Mouse (Mus musculus) limb, embryonic 14.5 days (tissue): ENCODE measurements around the gene Pla1a. TPM values are rescaled to one million over a fixed set of nuclear protein-coding genes. Genes with fewer than 3 reads are reported as not detected.

ENCODE experiments used
- ATAC-seq: fragments of 200-750 bp; cut with Nextera tagmentation; 2 replicates; pipeline ENCODE4 v1.8.0; 2017; ENCODE audit warnings: low read depth, moderate number of reproducible peaks, moderate TSS enrichment; ENCODE audit not compliant: low FRiP score
- DNase-seq: peaks from one replicate; pipeline ENCODE4 v3.0.0-alpha.2; 2015; ENCODE audit warnings: low spot score
- H3K27ac ChIP-seq: fragments of 300-500 bp; sonication (generic); replicated peaks from 2 replicates; pipeline ENCODE4 v1.5.1; 2014; ENCODE audit warnings: low read depth, mild to moderate bottlenecking, low read length, moderate library complexity, mixed read lengths
- H3K27me3 ChIP-seq: fragments of 300-500 bp; sonication (generic); 2 replicates; pipeline ENCODE4 v1.6.1; 2014; ENCODE audit warnings: low read length, mixed read lengths; ENCODE audit not compliant: control insufficient read depth, insufficient read depth
- H3K36me3 ChIP-seq: fragments of 300-500 bp; sonication (generic); 2 replicates; pipeline ENCODE4 v1.6.1; 2014; ENCODE audit warnings: mild to moderate bottlenecking, low read length, moderate library complexity, mixed read lengths; ENCODE audit not compliant: control insufficient read depth, insufficient read depth
- H3K4me1 ChIP-seq: fragments of 300-500 bp; sonication (generic); 2 replicates; pipeline ENCODE4 v1.6.1; 2014; ENCODE audit warnings: antibody characterized with exemption, low read length, mixed read lengths; ENCODE audit not compliant: control insufficient read depth, insufficient read depth
- H3K4me2 ChIP-seq: fragments of 300-500 bp; sonication (generic); replicated peaks from 2 replicates; pipeline ENCODE4 v1.6.1; 2014; ENCODE audit warnings: low read depth, mild to moderate bottlenecking, low read length, moderate library complexity; ENCODE audit not compliant: severe bottlenecking
- H3K4me3 ChIP-seq: fragments of 300-500 bp; sonication (generic); replicated peaks from 2 replicates; pipeline ENCODE4 v1.5.1; 2014; ENCODE audit warnings: low read length
- H3K9ac ChIP-seq: fragments of 300-500 bp; sonication (generic); 2 replicates; pipeline ENCODE4 v1.6.1; 2014; ENCODE audit warnings: mild to moderate bottlenecking, low read depth, low read length, moderate library complexity; ENCODE audit not compliant: severe bottlenecking
- H3K9me3 ChIP-seq: fragments of 300-500 bp; sonication (generic); 2 replicates; pipeline ENCODE4 v1.6.1; 2016; ENCODE audit warnings: low read length; ENCODE audit not compliant: control insufficient read depth
- POLR2A ChIP-seq: fragments of 200-500 bp; IDR thresholded peaks from 2 replicates; pipeline ENCODE4 v1.8.0; 2012; ENCODE audit warnings: inconsistent platforms, mild to moderate bottlenecking, moderate library complexity, borderline replicate concordance; ENCODE audit not compliant: insufficient read depth, insufficient read length; ENCODE audit errors: extremely low read depth
- WGBS: fragments of 180-500 bp; shearing (Covaris S2); extraction: QIAGEN DNeasy Blood & Tissue Kit; methylation state at CpG from one replicate; pipeline ENCODE4 v1.1.7; 2014; 5-methylcytosine and 5-hydroxymethylcytosine counted together
- polyA plus RNA-seq, 2 experiments: library from polyadenylated mRNA; depleted of rRNA in 1 of 2; stranded (reverse) in 1 of 2; unstranded in 1 of 2; fragments of >200 nt; fragmentation: Nextera tagmentation in 1 of 2; extraction: Ambion mirVana in 1 of 2; gene quantifications; 2 replicates each; pipeline versions ENCODE4 v1.2.1 to v1.2.3; 2012 to 2014

Gene Pla1a
- polyA plus RNA-seq, 2 experiments: 0.36 to 0.85 TPM

GRCm38 (mm10) chr16:38469437-38469836 lies 36.5 kb upstream of the Pla1a start:
- H3K36me3 ChIP-seq: no peaks in the 10 kb centered on the region
- H3K4me1 ChIP-seq: no peaks in the 10 kb centered on the region
- no peak overlapping the region for H3K4me2 ChIP-seq
- H3K27me3 ChIP-seq: no peaks in the 10 kb centered on the region
- H3K9ac ChIP-seq: no peak overlapping the region
- WGBS: 72% methylated on average over 8 of the region's 8 CpGs
- TF ChIP-seq POLR2A: no peak
- no peaks in the 10 kb centered on the region for H3K9me3 ChIP-seq
- no peak overlapping the region for H3K27ac ChIP-seq
- DNase-seq (no peak), ATAC-seq (no peak)
- H3K4me3 ChIP-seq: no peak overlapping the region

GRCm38 (mm10) chr16:38468706-38469018 lies 35.7 kb upstream of the Pla1a start:
- no peak overlapping the region for H3K4me3 ChIP-seq
- no peak overlapping the region for H3K9ac ChIP-seq
- no peaks in the 10 kb centered on the region for H3K36me3 ChIP-seq
- H3K4me2 ChIP-seq: no peak overlapping the region
- H3K27me3 ChIP-seq: no peaks in the 10 kb centered on the region
- WGBS: 40% methylated on average over 3 of the region's 3 CpGs
- H3K27ac ChIP-seq: no peak overlapping the region
- no peaks in the 10 kb centered on the region for H3K9me3 ChIP-seq
- DNase-seq (no peak), ATAC-seq (no peak)
- TF ChIP-seq POLR2A: no peak
- no peaks in the 10 kb centered on the region for H3K4me1 ChIP-seq

- no peaks in the 10 kb centered on the region for H3K36me3 ChIP-seq
- H3K27me3 ChIP-seq: no peaks in the 10 kb centered on the region
- H3K4me1 ChIP-seq: no peaks in the 10 kb centered on the region
- no peak overlapping the region for H3K9ac ChIP-seq
- DNase-seq (no peak), ATAC-seq (no peak)
- WGBS: 71% methylated on average over 8 of the region's 8 CpGs
- H3K4me3 ChIP-seq: no peak overlapping the region
- no peak overlapping the region for H3K4me2 ChIP-seq
- H3K9me3 ChIP-seq: no peaks in the 10 kb centered on the region
- no peak for TF ChIP-seq POLR2A
- H3K27ac ChIP-seq: no peak overlapping the region
Measured at GRCm38 (mm10) chr16:38467917-38468705, 35.2 kb upstream of the Pla1a start.

- Histone ChIP-seq H3K4me2 (no peak overlapping the region), H3K4me1 (no peaks in the 10 kb centered on the region), H3K4me3 (no peak overlapping the region), H3K36me3 (no peaks in the 10 kb centered on the region), H3K27me3 (no peaks in the 10 kb centered on the region), H3K27ac (no peak overlapping the region), H3K9ac (no peak overlapping the region), H3K9me3 (no peaks in the 10 kb centered on the region)
- 88% methylated on average over 13 of the region's 13 CpGs for WGBS
- no peak for DNase-seq
- no peak for ATAC-seq
- no peak for TF ChIP-seq POLR2A
Measured at GRCm38 (mm10) chr16:38467091-38467916, 34.4 kb upstream of the Pla1a start.

GRCm38 (mm10) chr16:38466089-38466488 lies 33.1 kb upstream of the Pla1a start:
- 75% methylated on average over 4 of the region's 4 CpGs for WGBS
- no peak overlapping the region for H3K9ac ChIP-seq
- no peak for ATAC-seq
- no peak for DNase-seq
- H3K4me3 ChIP-seq: no peak overlapping the region
- no peaks in the 10 kb centered on the region for H3K27me3 ChIP-seq
- H3K9me3 ChIP-seq: no peaks in the 10 kb centered on the region
- no peaks in the 10 kb centered on the region for H3K36me3 ChIP-seq
- H3K4me1 ChIP-seq: no peaks in the 10 kb centered on the region
- no peak for TF ChIP-seq POLR2A
- H3K4me2 ChIP-seq: no peak overlapping the region
- no peak overlapping the region for H3K27ac ChIP-seq
